Mouse (Mus musculus) CD4-positive naive resting alpha-beta T cell, adult 57 days (primary cell): Measurements from ENCODE around the gene Olfr1045. TPM values are rescaled to one million over a fixed set of nuclear protein-coding genes. Genes with fewer than 3 reads are reported as not detected.

Source experiments
- total RNA-seq: library from RNA; stranded (reverse); gene quantifications from one replicate; pipeline ENCODE4 v1.2.4, GENCODE M21; 2023

The Olfr1045 gene
- total RNA-seq = not detected

GRCm38 (mm10) chr2:86202909-86203308, at the start of gene Olfr1045:
Gene Olfr1045 (minus strand): TSS chr2:86203009.

GRCm38 (mm10) chr2:86240189-86240588, 37.4 kb upstream of the Olfr1045 start, which contains the start of gene Olfr1048:
Gene Olfr1048 (minus strand): TSS chr2:86240289.

GRCm38 (mm10) chr2:86231301-86231700, 28.5 kb upstream of the Olfr1045 start, which contains the start of gene Olfr1047:
Gene Olfr1047 (minus strand): TSS chr2:86231401.

GRCm38 (mm10) chr2:86219214-86219613, 16.4 kb upstream of the Olfr1045 start, which contains the start of gene Olfr1046:
Gene Olfr1046 (minus strand): TSS chr2:86219314.

GRCm38 (mm10) chr2:86185583-86185982, 17.2 kb downstream of the Olfr1045 start, which contains the start of gene Olfr52:
Gene Olfr52 (minus strand): TSS chr2:86185683.

GRCm38 (mm10) chr2:86177720-86178119, 25.1 kb downstream of the Olfr1045 start, which contains the start of gene Olfr1044:
Gene Olfr1044 (minus strand): TSS chr2:86177820.

DNA sequence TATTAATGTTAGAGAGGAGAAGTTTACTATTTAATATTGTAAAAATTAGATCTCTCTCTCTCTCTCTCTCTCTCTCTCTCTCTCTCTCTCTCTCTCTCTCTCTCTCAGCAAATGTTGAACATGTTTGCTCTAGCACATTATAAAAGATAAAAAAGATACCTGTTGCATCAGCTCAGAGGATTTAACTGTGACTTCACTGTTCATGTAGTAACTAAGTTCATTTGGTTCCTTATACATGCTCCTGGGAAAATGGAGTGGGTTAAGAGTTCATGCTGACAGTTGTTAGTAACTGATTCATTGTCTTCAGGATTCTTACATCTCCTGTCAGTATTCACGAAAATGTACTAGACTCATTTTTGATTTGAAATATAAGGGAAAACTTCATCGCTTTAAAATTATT, 35.4 kb downstream of the Olfr1045 start, which contains the start of gene Olfr1043:
Gene Olfr1043 (minus strand): TSS at position 101 of the 400 bp plus-strand sequence.

DNA sequence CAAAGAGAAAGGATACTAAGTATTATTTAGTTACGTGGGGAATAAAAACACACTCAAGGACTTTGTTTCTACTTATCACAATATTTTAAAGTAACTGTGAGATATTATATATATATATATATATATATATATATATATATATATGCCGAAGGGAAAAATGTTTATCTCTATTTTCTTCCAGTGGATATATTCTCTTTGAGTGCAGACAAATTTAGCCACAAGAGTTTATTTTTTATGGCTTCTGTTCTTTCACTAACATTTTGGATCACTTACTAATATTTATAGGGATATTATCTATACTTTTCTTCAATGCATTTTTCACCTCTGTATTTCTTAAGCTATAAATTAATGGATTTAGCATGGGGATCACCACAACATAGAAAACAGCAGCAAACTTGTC, 41.1 kb downstream of the Olfr1045 start, which contains the start of gene Olfr1042:
Gene Olfr1042 (minus strand): TSS at position 101 of the 400 bp plus-strand sequence.

DNA sequence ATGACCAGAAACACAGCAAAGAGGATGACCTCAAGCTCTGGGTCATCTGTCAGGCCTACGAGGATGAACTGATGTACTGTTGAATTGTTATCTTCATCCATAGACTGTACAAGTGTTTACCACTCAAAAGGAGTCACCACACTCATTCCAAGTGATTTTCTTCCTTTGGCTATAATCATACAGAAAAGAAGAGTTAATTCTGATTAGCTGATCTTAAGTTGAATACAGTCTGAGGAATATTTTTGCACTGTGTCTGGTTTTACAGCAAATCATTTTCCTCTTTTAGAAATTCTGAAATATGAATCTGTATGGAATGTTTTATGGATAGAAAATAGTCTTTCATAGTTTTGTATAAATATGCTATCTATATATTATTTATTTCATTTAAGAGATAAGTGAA, 56.2 kb downstream of the Olfr1045 start, which contains the start of gene Olfr1040:
Gene Olfr1040 (minus strand): TSS at position 101 of the 400 bp plus-strand sequence.

Other genes starting within 250 kb of the Olfr1045 start
- gene Olfr1029, start 229.1 kb downstream of the Olfr1045 start, total RNA-seq = not detected
- not detected for gene Olfr1030, start 223.7 kb downstream of the Olfr1045 start, total RNA-seq
- not detected for gene Olfr1031, start 212.7 kb downstream of the Olfr1045 start, total RNA-seq
- gene Olfr1032, start 197.5 kb downstream of the Olfr1045 start, total RNA-seq = not detected
- gene Olfr1033, start 182.4 kb downstream of the Olfr1045 start, total RNA-seq = not detected
- not detected for gene Olfr1034, start 157.1 kb downstream of the Olfr1045 start, total RNA-seq
- gene Olfr1036, start 129.0 kb downstream of the Olfr1045 start, total RNA-seq = not detected
- not detected for gene Olfr1037, start 115.6 kb downstream of the Olfr1045 start, total RNA-seq
- not detected for gene Olfr1039, start 67.1 kb downstream of the Olfr1045 start, total RNA-seq
- not detected for gene Olfr1040, start 56.3 kb downstream of the Olfr1045 start, total RNA-seq
- gene Olfr1042, start 41.2 kb downstream of the Olfr1045 start, total RNA-seq = not detected
- not detected for gene Olfr1043, start 35.5 kb downstream of the Olfr1045 start, total RNA-seq
- not detected for gene Olfr1044, start 25.2 kb downstream of the Olfr1045 start, total RNA-seq
- not detected for gene Olfr52, start 17.3 kb downstream of the Olfr1045 start, total RNA-seq
- not detected for gene Olfr1046, start 16.3 kb upstream of the Olfr1045 start, total RNA-seq
- not detected for gene Olfr1047, start 28.4 kb upstream of the Olfr1045 start, total RNA-seq
- not detected for gene Olfr1048, start 37.3 kb upstream of the Olfr1045 start, total RNA-seq
- not detected for gene Olfr1049, start 55.3 kb upstream of the Olfr1045 start, total RNA-seq
- not detected for gene Olfr1051, start 76.1 kb upstream of the Olfr1045 start, total RNA-seq
- not detected for gene Olfr1052, start 89.4 kb upstream of the Olfr1045 start, total RNA-seq
- not detected for gene Olfr1053, start 112.3 kb upstream of the Olfr1045 start, total RNA-seq
- gene Olfr1054, start 132.4 kb upstream of the Olfr1045 start, total RNA-seq = not detected
- not detected for gene Olfr1055, start 147.3 kb upstream of the Olfr1045 start, total RNA-seq
- not detected for gene Olfr1056, start 159.5 kb upstream of the Olfr1045 start, total RNA-seq
- gene Olfr1057, start 175.4 kb upstream of the Olfr1045 start, total RNA-seq = not detected
- not detected for gene Olfr1058, start 185.6 kb upstream of the Olfr1045 start, total RNA-seq
- gene Olfr1061, start 211.0 kb upstream of the Olfr1045 start, total RNA-seq = not detected
- gene Olfr1062, start 223.7 kb upstream of the Olfr1045 start, total RNA-seq = not detected
- not detected for gene Olfr1065, start 247.6 kb upstream of the Olfr1045 start, total RNA-seq